Mouse (Mus musculus) G1E (cell line): ENCODE results near the gene Anapc2. TPM values are rescaled to one million over a fixed set of nuclear protein-coding genes. Genes with fewer than 3 reads are reported as not detected.
A peak's percentile ranks its signal among the peaks of the same experiment; 100 is the strongest.
"Not testable (repeated sequence)": the region's sequence is repeated elsewhere in the genome, so short reads cannot be mapped to it uniquely, and the experiment has no call there.

Source experiments
- ATAC-seq: 2 replicates; pipeline ENCODE4 v1.8.0; 2016; ENCODE audit warnings: mild to moderate bottlenecking; ENCODE audit not compliant: insufficient number of reproducible peaks, poor library complexity, low FRiP score, severe bottlenecking; ENCODE audit errors: extremely low read depth
- DNase-seq: peaks from one replicate; pipeline ENCODE4 v3.0.0; 2012; ENCODE audit warnings: low spot score
- H3K27me3 ChIP-seq: 2 replicates; pipeline ENCODE4 v1.6.1; 2012; ENCODE audit warnings: mild to moderate bottlenecking, low read length, inconsistent platforms; ENCODE audit not compliant: insufficient read depth
- H3K36me3 ChIP-seq: replicated peaks from 2 replicates; pipeline ENCODE3; 2012; ENCODE audit warnings: mild to moderate bottlenecking, inconsistent platforms
- H3K4me1 ChIP-seq: 2 replicates; pipeline ENCODE4 v1.6.1; 2012; ENCODE audit warnings: low read depth, low read length, inconsistent platforms, mixed read lengths; ENCODE audit not compliant: insufficient read depth
- H3K4me3 ChIP-seq: 2 replicates; pipeline ENCODE4 v1.5.1; 2012; ENCODE audit warnings: low read depth, mild to moderate bottlenecking, inconsistent platforms, low read length, moderate library complexity, mixed read lengths
- H3K9me3 ChIP-seq: replicated peaks from 2 replicates; pipeline ENCODE4 v1.6.1; 2012; ENCODE audit warnings: inconsistent platforms
- CTCF ChIP-seq: IDR thresholded peaks from 2 replicates; pipeline ENCODE4 v1.5.1; 2012; ENCODE audit warnings: low read depth, low read length, inconsistent platforms, mixed read lengths
- GATA1 ChIP-seq: IDR thresholded peaks from 2 replicates; pipeline ENCODE4 v1.6.1; 2012; ENCODE audit warnings: borderline replicate concordance, low read length, inconsistent platforms, mixed read lengths
- GATA2 ChIP-seq: IDR thresholded peaks from 2 replicates; pipeline ENCODE4 v1.6.1; 2012; ENCODE audit warnings: low read depth, low read length, inconsistent platforms, borderline replicate concordance
- POLR2AphosphoS5 ChIP-seq: IDR thresholded peaks from 2 replicates; pipeline ENCODE4 v1.6.1; 2012; ENCODE audit warnings: low read depth, low read length, inconsistent platforms; ENCODE audit not compliant: insufficient replicate concordance
- TAL1 ChIP-seq: conservative IDR thresholded peaks from 2 replicates; pipeline ENCODE4 v1.6.1; 2012; ENCODE audit warnings: low read depth, low read length, inconsistent platforms, mixed read lengths
- polyA plus RNA-seq: library from polyadenylated mRNA; stranded (reverse); fragments of >175 nt; gene quantifications from 2 replicates; pipeline ENCODE4 v1.2.3, GENCODE M21; 2012
- total RNA-seq, 2 experiments: library from RNA; stranded (forward) in 1 of 2; stranded (reverse) in 1 of 2; fragments of 200-1000 nt in 1 of 2; fragments of >200 nt in 1 of 2; fragmentation: Nextera tagmentation in 1 of 2; gene quantifications; 2 replicates each; pipeline ENCODE4 v1.2.3; 2014 to 2017

The Anapc2 gene
- total and polyA plus RNA-seq, 3 experiments = 19.7 to 50.3 (median 25.3) TPM

- TF ChIP-seq GATA1 (no peak), POLR2AphosphoS5 (no peak), GATA2 (no peak), CTCF (no peak), TAL1 (no peak)
- Histone ChIP-seq H3K4me3 (no peak overlapping the region), H3K9me3 (no peaks in the 10 kb centered on the region)
Measured at GRCm38 (mm10) chr2:25244144-25244543, 28.1 kb upstream of the Anapc2 start.

DNA sequence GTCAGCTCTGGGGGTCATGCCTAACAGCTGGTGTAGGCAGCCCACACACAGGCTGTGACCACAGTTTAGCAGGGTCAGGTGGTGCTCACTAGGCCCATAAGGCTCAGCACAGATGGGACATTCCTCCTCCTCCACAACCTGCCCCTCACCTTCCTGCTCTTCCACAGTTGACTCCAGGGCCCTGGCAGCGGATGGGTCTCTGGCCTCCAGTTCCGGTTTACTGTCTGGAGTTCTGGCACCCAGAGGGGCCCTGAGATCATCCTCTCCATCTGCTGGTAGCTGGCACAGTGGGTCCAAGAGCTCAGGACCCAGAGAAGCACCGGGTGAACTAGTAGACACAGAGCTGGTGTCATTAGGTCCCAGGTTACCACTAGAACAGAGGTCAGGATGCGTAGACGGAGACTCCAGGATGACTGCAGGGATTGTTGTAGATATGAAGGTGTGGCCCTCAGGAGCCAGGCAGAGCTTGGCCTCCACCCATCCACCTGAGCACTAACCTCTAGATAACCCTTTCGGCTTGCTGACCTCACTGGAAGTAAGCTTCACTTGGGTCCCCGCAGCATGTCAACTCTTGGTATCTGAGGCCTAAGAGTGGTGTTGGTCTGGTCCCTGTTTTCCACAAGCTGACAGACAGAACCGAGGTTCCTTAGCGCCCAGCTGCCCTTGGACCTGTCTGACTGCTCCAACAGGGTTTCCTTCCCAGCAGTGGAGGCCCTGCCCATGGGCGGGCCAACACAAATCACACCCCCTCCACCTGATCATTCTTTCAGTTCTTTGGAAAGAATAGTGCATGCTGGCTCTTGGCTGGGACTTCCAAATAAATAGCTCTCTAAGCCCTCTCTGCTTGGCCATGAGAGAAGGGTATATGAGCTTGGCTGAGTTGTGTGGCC is 25.9 kb upstream of the Anapc2 start, which contains the start of gene AL732309.1:
AL732309.1 (minus strand) TSS at position 681 of the 890 bp plus-strand sequence.
- TF ChIP-seq POLR2AphosphoS5 (no peak), CTCF (no peak), TAL1 (no peak), GATA2 (no peak), GATA1 (no peak)
- DNase-seq (no peak), ATAC-seq (no peak)
- no peaks in the 10 kb centered on the region for H3K9me3 ChIP-seq
- H3K36me3 ChIP-seq = peaks cover 84% of the 10 kb centered on the region
- H3K4me3 ChIP-seq = no peak within 1 kb of the TSS
- H3K27me3 ChIP-seq = peaks cover 17% of the 10 kb centered on the region
- H3K4me1 ChIP-seq = peaks cover 57% of the 10 kb centered on the region

More at GRCm38 (mm10) chr2:25244144-25244543, 28.1 kb upstream of the Anapc2 start:
- Histone ChIP-seq H3K36me3 (peaks cover 62% of the 10 kb centered on the region), H3K4me1 (peaks cover 68% of the 10 kb centered on the region), H3K27me3 (peaks cover 25% of the 10 kb centered on the region)
- DNase-seq (no peak), ATAC-seq (no peak)

DNA sequence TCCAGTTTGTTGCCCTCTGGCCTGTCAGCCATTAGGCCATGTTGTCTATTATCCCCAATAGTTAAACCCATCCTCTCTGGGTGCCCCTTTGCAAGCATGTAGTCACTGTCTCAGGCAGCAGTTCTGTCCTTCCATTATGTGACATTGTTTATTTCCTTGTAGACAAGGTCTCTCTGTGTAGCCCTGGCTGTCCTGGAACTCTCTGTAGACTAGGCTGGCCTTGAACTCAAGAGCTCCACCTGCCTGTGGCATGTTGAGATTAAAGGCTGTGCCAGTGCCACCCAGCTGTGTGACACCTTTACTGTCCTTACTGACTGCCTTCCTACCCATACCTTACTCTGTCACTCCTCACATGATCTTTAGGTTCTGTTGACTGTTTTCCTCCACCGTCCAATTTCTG is 19.9 kb upstream of the Anapc2 start:
- TF ChIP-seq CTCF (peak; percentile 14; the same call in 1 of the 2 replicates), GATA1 (no peak)
- Histone ChIP-seq H3K36me3 (peaks cover 72% of the 10 kb centered on the region), H3K27me3 (no peaks in the 10 kb centered on the region; the same call in 1 of the 2 replicates), H3K9me3 (no peaks in the 10 kb centered on the region), H3K4me1 (peaks cover 46% of the 10 kb centered on the region), H3K4me3 (no peak overlapping the region)
- DNase-seq (no peak), ATAC-seq (no peak)

DNA sequence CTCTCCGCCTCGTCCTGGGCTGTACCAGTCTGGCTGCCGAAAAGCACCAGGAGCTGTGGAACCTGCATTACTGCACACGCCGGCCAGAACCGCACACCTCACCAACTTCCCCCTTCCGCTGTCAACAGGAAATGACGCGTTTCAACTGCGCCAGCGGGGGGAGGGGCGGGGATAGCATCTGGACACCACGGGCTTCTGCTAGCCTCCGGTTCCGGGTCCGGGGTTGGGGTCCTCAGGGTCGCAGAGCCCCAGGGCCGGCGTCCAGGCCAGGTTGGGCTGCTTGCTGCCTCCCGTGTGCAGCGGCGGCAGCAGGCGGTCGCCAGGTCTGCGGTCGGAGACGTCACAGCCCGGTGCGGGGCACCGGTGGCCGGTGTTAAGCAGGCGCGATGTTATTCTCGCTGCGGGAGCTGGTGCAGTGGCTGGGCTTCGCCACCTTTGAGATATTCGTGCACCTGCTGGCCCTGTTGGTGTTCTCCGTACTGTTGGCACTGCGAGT is 16.9 kb upstream of the Anapc2 start, which contains the start of gene Tmem203:
Tmem203 (plus strand) TSS at position 156 of the 496 bp plus-strand sequence.
- Histone ChIP-seq H3K9me3 (no peaks in the 10 kb centered on the region), H3K4me3 (peak within 1 kb of the TSS; percentile 98), H3K27me3 (no peaks in the 10 kb centered on the region), H3K4me1 (peaks cover 48% of the 10 kb centered on the region), H3K36me3 (peaks cover 50% of the 10 kb centered on the region)
- ATAC-seq (peak; percentile 63), DNase-seq (peak; percentile 82)
- TF ChIP-seq TAL1 = no peak

DNA sequence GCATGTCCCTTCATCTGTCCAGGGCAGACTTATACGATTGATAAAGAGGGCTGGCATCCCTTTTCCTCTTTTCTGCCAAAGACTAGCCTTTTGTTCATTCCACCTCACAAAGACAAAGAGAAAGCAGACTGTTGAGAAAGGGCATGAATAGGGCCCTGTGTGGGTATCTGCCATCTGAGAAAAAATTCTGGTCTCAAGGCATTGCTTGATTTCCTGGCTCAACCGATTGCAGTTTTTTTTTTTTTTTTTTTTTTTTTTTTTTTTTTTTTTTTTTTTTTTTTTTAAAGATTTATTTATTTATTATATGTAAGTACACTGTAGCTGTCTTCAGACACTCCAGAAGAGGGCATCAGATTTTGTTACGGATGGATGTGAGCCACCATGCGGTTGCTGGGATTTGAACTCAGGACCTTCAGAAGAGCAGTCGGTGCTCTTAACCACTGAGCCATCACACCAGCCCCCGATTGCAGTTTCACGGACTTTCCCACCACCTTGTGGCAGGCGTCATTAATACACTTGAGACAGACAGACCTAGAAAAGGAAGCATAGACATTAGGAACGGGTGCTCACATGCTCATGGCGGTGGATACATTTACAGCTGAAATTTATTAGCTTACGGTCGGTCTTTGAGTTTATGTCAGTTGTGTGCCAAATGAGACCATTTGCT is 15.7 kb upstream of the Anapc2 start:
- Histone ChIP-seq H3K36me3 (peaks cover 37% of the 10 kb centered on the region), H3K4me3 (peak overlapping the region; percentile 98), H3K4me1 (peaks cover 44% of the 10 kb centered on the region)
- not testable (repeated sequence) for H3K27me3 ChIP-seq, ATAC-seq, H3K9me3 ChIP-seq
- DNase-seq = peak; percentile 33

GRCm38 (mm10) chr2:25257250-25257649 is 15.0 kb upstream of the Anapc2 start:
- DNase-seq, H3K4me3 ChIP-seq, ATAC-seq, H3K27me3 ChIP-seq, H3K9me3 ChIP-seq: not testable (repeated sequence)
- Histone ChIP-seq H3K36me3 (peaks cover 31% of the 10 kb centered on the region), H3K4me1 (peaks cover 48% of the 10 kb centered on the region)

DNA sequence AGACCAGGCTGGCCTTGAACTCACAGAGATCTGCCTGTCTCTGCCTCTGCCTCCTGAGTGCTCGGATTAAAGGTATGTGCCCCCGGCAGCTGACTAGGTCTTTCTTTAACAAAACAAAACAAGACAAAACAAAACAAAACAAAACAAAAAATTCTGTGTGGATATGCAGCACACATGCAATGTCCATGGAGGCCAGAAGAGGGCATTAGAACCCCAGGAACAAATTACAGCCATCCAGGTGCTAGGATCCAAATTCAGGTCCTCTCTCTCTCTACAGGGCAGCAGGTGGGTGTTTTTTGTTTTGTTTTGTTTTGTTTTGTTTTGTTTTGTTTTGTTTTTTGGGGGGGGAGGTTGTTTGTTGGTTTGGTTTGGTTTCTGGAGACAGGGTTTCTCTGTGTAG is 13.4 kb upstream of the Anapc2 start:
- TF ChIP-seq TAL1 (no peak), GATA2 (no peak), POLR2AphosphoS5 (no peak), GATA1 (no peak), CTCF (peak; percentile 46; the same call in 1 of the 2 replicates)
- peaks cover 20% of the 10 kb centered on the region for H3K36me3 ChIP-seq
- no peak overlapping the region for H3K4me3 ChIP-seq
- no peaks in the 10 kb centered on the region for H3K27me3 ChIP-seq
- H3K9me3 ChIP-seq = no peaks in the 10 kb centered on the region
- no peak for ATAC-seq
- H3K4me1 ChIP-seq = peaks cover 48% of the 10 kb centered on the region
- no peak for DNase-seq
